16 mouse cellular contexts compared by ENCODE assay signal in the genomic region with DNA sequence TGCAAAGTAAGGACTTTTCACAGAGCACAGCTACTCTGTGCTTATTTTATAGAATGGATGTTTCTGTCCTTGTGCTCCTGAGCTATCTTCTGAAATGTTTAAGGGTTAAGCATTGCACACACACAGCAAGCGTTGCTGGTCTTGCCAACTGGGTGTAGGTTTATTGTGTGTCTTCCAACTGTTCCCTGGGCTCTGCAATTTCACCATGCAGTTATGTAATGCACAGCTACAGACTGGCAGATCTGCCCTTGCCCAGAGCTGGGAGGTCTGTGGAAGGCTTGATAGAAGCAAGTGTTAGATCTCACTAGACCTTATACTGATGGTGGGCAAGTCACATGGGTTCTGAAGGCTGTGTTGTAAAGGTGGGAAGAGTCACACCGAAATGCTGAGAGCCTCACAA. TPM values are rescaled to one million over a fixed set of nuclear protein-coding genes. Genes with fewer than 3 reads are reported as not detected.
DNase-seq lines count a peak whose midpoint lies in the region; ATAC-seq and TF ChIP-seq lines count a peak whose summit lies in the region.
"Had no signal": no experiment of that assay in that cellular context is flagged by ENCODE, and none has a peak within 500 bp of the region (broad histone marks: within the 10 kb centered on the region; RNA-seq: fewer than 3 reads in every experiment).

No protein-coding gene starts in this region.

- H3K9me3 ChIP-seq in liver, postnatal 0 days (ENCODE audit: low read length): no peaks in the 10 kb centered on the region
- H3K9me3 ChIP-seq in midbrain, embryonic 10.5 days (replicated peaks): no peaks in the 10 kb centered on the region
- H3K9me3 ChIP-seq: forebrain, embryonic 15.5 days; neural tube, embryonic 13.5 days had no signal

- no peak for TF ChIP-seq CTCF in liver, postnatal 0 days (IDR thresholded peaks at IDR 0.05; ENCODE audit: low read depth)

- H3K4me2 ChIP-seq in liver, postnatal 0 days (ENCODE audit: low read depth, low read length): no peak overlapping the region
- H3K4me2 ChIP-seq: forebrain, embryonic 15.5 days; liver, embryonic 11.5 days; neural tube, embryonic 13.5 days had no signal

- H3K4me1 ChIP-seq in liver, postnatal 0 days (ENCODE audit: insufficient read depth): peaks cover 7% of the 10 kb centered on the region; the same call in 1 of the 2 replicates
- no peaks in the 10 kb centered on the region for H3K4me1 ChIP-seq in midbrain, embryonic 10.5 days
- H3K4me1 ChIP-seq: forebrain, embryonic 15.5 days; neural tube, embryonic 13.5 days had no signal

- no peak overlapping the region for H3K4me3 ChIP-seq in liver, postnatal 0 days (ENCODE audit: low read depth, low read length)
- no peak overlapping the region for H3K4me3 ChIP-seq in midbrain, embryonic 10.5 days
- H3K4me3 ChIP-seq: forebrain, embryonic 15.5 days; neural tube, embryonic 13.5 days had no signal

- WGBS in liver, postnatal 0 days (ENCODE audit: insufficient replicate concordance): 74% methylated on average over 2 of the region's 2 CpGs
- WGBS in midbrain, embryonic 10.5 days: 84% methylated on average over 2 of the region's 2 CpGs

- DNase-seq in cerebellum, postnatal 4 days (ENCODE audit: low spot score in 2 of 2): no peak
- DNase-seq in liver, postnatal 0 days: no peak
- DNase-seq in liver: no peak
- peak; percentile 38 to 41 for DNase-seq in cerebellum, postnatal 36 days
- DNase-seq in telencephalon, adult 2 months (ENCODE audit: low read depth, low spot score): peak; percentile 62
- DNase-seq in MN1 (ENCODE audit: low spot score): no peak
- DNase-seq in midbrain, embryonic 10.5 days (ENCODE audit: low spot score): no peak
- DNase-seq: heart, adult 11 months; heart, postnatal 10 days; lung, postnatal 14 days; thymus, adult 18-20 months had no signal

- peak; percentile 40; the same call in 1 of the 2 replicates for ATAC-seq in cerebellum, adult (ENCODE audit: insufficient number of reproducible peaks, low FRiP score, low TSS enrichment)
- peak; percentile 85 for ATAC-seq in liver, postnatal 0 days
- ATAC-seq: forebrain, embryonic 15.5 days; midbrain, embryonic 16.5 days had no signal

- no peaks in the 10 kb centered on the region for H3K27me3 ChIP-seq in liver, postnatal 0 days (ENCODE audit: insufficient read depth, low read length)
- H3K27me3 ChIP-seq in midbrain, embryonic 10.5 days (ENCODE audit: low read depth, poor library complexity, severe bottlenecking): no peaks in the 10 kb centered on the region
- H3K27me3 ChIP-seq: forebrain, embryonic 15.5 days; neural tube, embryonic 13.5 days had no signal

- peaks cover under 1% of the 10 kb centered on the region for H3K36me3 ChIP-seq in liver, postnatal 0 days (replicated peaks; ENCODE audit: insufficient read depth, low read length)
- H3K36me3 ChIP-seq in midbrain, embryonic 10.5 days: peaks cover 24% of the 10 kb centered on the region

- no peak overlapping the region for H3K27ac ChIP-seq in liver, postnatal 0 days (ENCODE audit: low read depth)
- H3K27ac ChIP-seq in midbrain, embryonic 10.5 days (replicated peaks): no peak overlapping the region
- H3K27ac ChIP-seq: forebrain, embryonic 15.5 days; neural tube, embryonic 13.5 days had no signal

- TF ChIP-seq EP300 in liver, postnatal 0 days (IDR thresholded peaks at IDR 0.05; ENCODE audit: low read depth): no peak

- H3K9ac ChIP-seq in liver, postnatal 0 days (replicated peaks): no peak overlapping the region
- H3K9ac ChIP-seq: forebrain, embryonic 15.5 days; neural tube, embryonic 13.5 days had no signal

RNA-seq across cellular contexts. Expression of a gene that starts 5.2 kb away (rescaled TPM):
- polyA plus RNA-seq in liver, postnatal 0 days (2015; fragmentation: Nextera tagmentation; extraction: Ambion mirVana): 0.17 and 0.42 TPM in 2 replicates
- 2.2 and 2.7 TPM in 2 replicates for polyA plus RNA-seq in midbrain, embryonic 10.5 days (2016; fragmentation: Nextera tagmentation; extraction: Ambion mirVana)

RNA-seq across cellular contexts. Expression of a gene that starts 42.6 kb away (rescaled TPM):
- 15.4 and 18.6 TPM in 2 replicates for polyA plus RNA-seq in liver, postnatal 0 days (2015; fragmentation: Nextera tagmentation; extraction: Ambion mirVana)
- polyA plus RNA-seq in midbrain, embryonic 10.5 days (2016; fragmentation: Nextera tagmentation; extraction: Ambion mirVana): 33.2 and 39.8 TPM in 2 replicates

RNA-seq across cellular contexts. Expression of a gene that starts 54.8 kb away (rescaled TPM):
- polyA plus RNA-seq in liver, postnatal 0 days (2015; fragmentation: Nextera tagmentation; extraction: Ambion mirVana): 8.3 and 9.1 TPM in 2 replicates
- polyA plus RNA-seq in midbrain, embryonic 10.5 days (2016; fragmentation: Nextera tagmentation; extraction: Ambion mirVana): 37.8 and 41.6 TPM in 2 replicates

Comparison
In these comparisons a context has a peak if more than half of its experiments do, and no peak if none do; other contexts are left out.
1. DNase-seq: peak in cerebellum, postnatal 36 days (2 of 2) and telencephalon, adult 2 months (single experiment); none in cerebellum, postnatal 4 days (0 of 2), liver, postnatal 0 days (single experiment), liver (single experiment), MN1 (single experiment) and midbrain, embryonic 10.5 days (single experiment).